Mouse (Mus musculus): ENCODE measurements around the gene Fam189b. TPM values are rescaled to one million over a fixed set of nuclear protein-coding genes. Genes with fewer than 3 reads are reported as not detected.

Gene Fam189b
- polyA plus RNA-seq (2012), result 0.60 and 0.84 TPM in 2 replicates

DNA sequence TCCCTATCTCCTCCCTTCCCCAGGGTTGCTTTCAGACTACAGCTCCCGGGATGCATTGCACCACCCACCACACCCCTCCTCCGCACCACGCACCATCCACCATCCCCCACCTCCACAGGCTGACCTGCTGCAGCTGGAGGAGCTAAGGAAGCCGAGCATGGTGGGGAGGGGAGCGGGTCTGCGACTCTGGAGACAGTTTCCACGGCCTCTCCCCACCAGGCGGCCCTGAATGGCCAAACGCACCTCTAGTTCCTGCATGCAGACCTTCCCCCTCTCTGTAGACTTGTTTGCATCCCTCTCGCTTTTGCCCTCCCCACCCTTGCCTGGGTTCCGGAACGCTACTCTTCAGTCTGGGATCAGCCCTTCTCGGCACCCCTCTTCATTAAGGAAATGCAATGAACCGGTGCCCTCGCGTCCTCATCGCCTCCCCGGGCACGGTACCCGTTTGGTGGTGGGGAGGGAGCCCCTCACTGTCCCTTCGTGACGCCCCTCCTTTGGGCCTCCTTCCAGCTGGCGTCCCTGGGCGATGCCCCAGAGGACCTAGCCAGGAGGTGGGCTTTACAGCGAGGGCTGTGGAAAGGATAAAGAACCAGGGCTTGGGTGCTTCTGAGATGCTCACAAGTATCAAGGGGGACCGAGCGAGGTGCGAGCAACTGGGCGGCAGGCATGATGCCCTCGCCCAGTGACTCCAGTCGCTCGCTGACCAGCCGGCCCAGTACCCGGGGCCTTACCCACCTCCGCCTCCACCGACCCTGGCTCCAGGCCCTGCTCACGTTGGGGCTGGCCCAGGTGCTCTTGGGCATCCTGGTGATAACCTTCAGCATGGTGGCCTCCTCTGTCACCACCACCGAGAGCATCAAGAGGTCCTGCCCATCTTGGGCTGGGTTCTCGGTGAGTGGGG lies at the start of gene Fam189b:
Gene Fam189b, plus strand, starts transcription at position 86 of the 901 bp plus-strand sequence.
- Histone ChIP-seq H3K36me3 (ENCODE audit: control insufficient read depth) (peaks cover 46% of the 10 kb centered on the region), H3K27me3 (ENCODE audit: control insufficient read depth) (peaks cover 2% of the 10 kb centered on the region; the same call in 1 of the 2 replicates), H3K9me3 (ENCODE audit: control insufficient read depth, low read length) (no peaks in the 10 kb centered on the region), H3K4me3 (replicated peaks) (peak within 1 kb of the TSS; percentile 65), H3K4me1 (ENCODE audit: control insufficient read depth) (peaks cover 49% of the 10 kb centered on the region)
- TF ChIP-seq TAL1 (IDR thresholded peaks at IDR 0.05; ENCODE audit: low read length), result no peak

DNA sequence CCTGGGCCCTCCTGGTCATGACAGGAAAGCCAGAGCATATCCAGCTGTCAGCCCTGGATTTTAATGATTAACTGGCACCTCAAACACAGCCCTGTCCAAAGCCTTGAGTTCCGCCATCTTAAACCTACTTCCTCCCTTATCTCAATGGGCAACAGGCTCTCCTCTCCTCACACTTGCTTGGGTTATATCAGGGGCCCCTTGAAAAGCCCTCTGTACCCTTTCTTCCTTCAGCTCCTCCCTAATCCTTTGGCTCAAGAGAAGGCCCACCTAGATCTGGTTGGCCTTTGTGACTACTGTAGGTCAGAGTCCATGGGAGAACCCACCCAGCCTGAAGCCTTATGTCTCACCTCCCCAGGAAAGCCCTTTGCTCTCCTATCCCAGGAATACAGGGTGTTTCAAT lies 49.2 kb upstream of the Fam189b start:
- peaks cover 28% of the 10 kb centered on the region for H3K36me3 ChIP-seq (ENCODE audit: control insufficient read depth)
- no peaks in the 10 kb centered on the region for H3K27me3 ChIP-seq (ENCODE audit: control insufficient read depth)
- no peak for TF ChIP-seq TAL1 (IDR thresholded peaks at IDR 0.05; ENCODE audit: low read length)
- TF ChIP-seq GATA1 (IDR thresholded peaks at IDR 0.05; ENCODE audit: low read length), result no peak; the same call in 1 of the 2 replicates
- H3K4me1 ChIP-seq (ENCODE audit: control insufficient read depth), result peaks cover 95% of the 10 kb centered on the region
- H3K9me3 ChIP-seq (ENCODE audit: control insufficient read depth, low read length), result no peaks in the 10 kb centered on the region
- peak overlapping the region; percentile 66 for H3K4me3 ChIP-seq (replicated peaks)

DNA sequence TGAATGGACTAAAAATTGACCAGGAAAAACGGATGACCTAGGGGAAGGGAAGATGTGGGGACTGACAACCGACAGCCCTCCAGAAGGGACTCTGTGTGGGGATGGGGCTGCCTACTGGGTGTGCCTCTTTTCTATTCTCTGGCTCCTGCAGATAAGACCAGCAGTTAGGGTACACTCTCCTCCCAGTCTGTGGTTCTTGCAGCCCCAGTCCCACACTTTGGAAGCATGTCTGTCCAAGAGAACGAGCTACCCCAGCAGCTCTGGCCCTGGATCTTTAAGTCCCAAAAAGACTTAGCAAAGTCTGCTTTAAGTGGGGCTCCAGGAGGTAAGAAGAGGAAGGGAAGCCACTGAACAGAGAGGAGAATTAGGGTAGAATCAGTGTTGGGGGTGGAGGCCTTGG lies 47.0 kb upstream of the Fam189b start, which contains the start of gene Pklr:
Gene Pklr, plus strand, starts transcription at position 185 of the 400 bp plus-strand sequence.
- TF ChIP-seq GATA1 (IDR thresholded peaks at IDR 0.05; ENCODE audit: low read length) (peak; percentile 25; the same call in 1 of the 2 replicates), TAL1 (IDR thresholded peaks at IDR 0.05; ENCODE audit: low read length) (0 out of 3 replicates have a peak, but pooled peaks have one; percentile 21)
- peak within 1 kb of the TSS; percentile 83 for H3K4me3 ChIP-seq (replicated peaks)
- peaks cover 95% of the 10 kb centered on the region for H3K4me1 ChIP-seq (ENCODE audit: control insufficient read depth)
- H3K9me3 ChIP-seq (ENCODE audit: control insufficient read depth, low read length), result peaks cover under 1% of the 10 kb centered on the region; the same call in 1 of the 2 replicates
- peaks cover 48% of the 10 kb centered on the region for H3K36me3 ChIP-seq (ENCODE audit: control insufficient read depth)
- H3K27me3 ChIP-seq (ENCODE audit: control insufficient read depth), result no peaks in the 10 kb centered on the region

DNA sequence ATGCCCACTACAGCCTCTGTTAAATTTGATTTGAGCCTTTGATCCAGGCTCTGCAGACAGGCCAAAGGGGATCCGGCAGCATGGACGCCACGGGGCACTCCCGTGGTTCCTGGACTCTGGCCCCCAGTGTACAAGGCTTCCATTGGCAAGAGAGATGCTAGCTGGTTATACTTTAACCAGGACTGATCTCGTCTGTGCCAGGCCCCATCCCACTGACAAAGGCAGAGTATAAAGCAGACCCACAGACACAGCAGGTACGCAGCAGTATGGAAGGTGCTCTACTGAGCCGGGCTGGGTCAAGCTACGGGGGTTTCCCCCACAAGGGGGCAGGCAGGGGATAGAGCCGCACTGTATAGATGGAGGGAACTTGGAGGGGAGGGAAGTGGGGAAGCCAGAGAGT lies 46.6 kb upstream of the Fam189b start:
- peaks cover 4% of the 10 kb centered on the region; the same call in 1 of the 2 replicates for H3K9me3 ChIP-seq (ENCODE audit: control insufficient read depth, low read length)
- H3K36me3 ChIP-seq (ENCODE audit: control insufficient read depth), result peaks cover 52% of the 10 kb centered on the region
- TF ChIP-seq TAL1 (IDR thresholded peaks at IDR 0.05; ENCODE audit: low read length) (no peak), GATA1 (IDR thresholded peaks at IDR 0.05; ENCODE audit: low read length) (no peak)
- peaks cover 96% of the 10 kb centered on the region for H3K4me1 ChIP-seq (ENCODE audit: control insufficient read depth)
- H3K4me3 ChIP-seq (replicated peaks), result peak overlapping the region; percentile 83
- no peaks in the 10 kb centered on the region for H3K27me3 ChIP-seq (ENCODE audit: control insufficient read depth)

DNA sequence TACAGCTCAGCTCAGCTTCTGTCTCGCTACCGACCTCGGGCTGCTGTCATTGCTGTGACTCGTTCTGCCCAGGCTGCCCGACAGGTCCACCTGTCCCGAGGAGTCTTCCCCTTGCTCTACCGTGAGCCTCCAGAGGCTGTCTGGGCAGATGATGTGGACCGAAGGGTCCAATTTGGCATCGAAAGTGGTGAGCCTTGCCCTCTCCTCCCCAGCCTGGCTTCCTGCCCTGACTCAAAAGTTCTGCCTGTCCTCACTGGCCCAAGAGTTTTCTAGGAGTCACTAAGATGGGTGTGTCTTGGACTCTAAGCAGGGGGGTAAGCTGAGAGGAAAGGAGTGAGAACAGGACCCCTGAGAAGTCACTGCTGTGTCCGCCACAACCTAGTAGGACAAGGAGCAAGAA lies 38.1 kb upstream of the Fam189b start:
- H3K4me3 ChIP-seq (replicated peaks), result no peak overlapping the region
- peaks cover 91% of the 10 kb centered on the region for H3K4me1 ChIP-seq (ENCODE audit: control insufficient read depth)
- TF ChIP-seq GATA1 (IDR thresholded peaks at IDR 0.05; ENCODE audit: low read length) (no peak), TAL1 (IDR thresholded peaks at IDR 0.05; ENCODE audit: low read length) (no peak)
- H3K9me3 ChIP-seq (ENCODE audit: control insufficient read depth, low read length), result peaks cover 8% of the 10 kb centered on the region; the same call in 1 of the 2 replicates
- H3K36me3 ChIP-seq (ENCODE audit: control insufficient read depth), result peaks cover 76% of the 10 kb centered on the region
- H3K27me3 ChIP-seq (ENCODE audit: control insufficient read depth), result peaks cover 8% of the 10 kb centered on the region

DNA sequence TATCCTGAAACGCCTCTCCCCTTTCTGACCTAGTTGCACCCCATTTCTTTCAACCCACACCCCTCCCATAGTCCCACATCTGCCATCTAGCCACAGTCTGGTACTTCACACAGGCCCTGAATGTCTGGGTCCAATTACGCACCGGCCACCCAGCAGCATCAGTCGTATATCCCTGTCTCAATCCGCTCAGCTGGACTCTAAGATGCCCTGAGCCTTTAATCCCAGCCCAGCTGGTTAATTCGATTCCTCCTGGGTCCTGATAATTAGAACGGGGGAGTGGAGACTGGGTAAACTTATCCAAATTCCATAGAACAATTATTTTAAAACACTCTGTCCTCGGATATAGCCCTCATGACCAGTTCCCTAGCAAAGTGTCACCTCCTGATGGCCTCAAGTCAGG lies 37.4 kb upstream of the Fam189b start:
- peaks cover 9% of the 10 kb centered on the region for H3K9me3 ChIP-seq (ENCODE audit: control insufficient read depth, low read length)
- peaks cover 15% of the 10 kb centered on the region for H3K27me3 ChIP-seq (ENCODE audit: control insufficient read depth)
- H3K36me3 ChIP-seq (ENCODE audit: control insufficient read depth), result peaks cover 68% of the 10 kb centered on the region
- H3K4me1 ChIP-seq (ENCODE audit: control insufficient read depth), result peaks cover 91% of the 10 kb centered on the region
- H3K4me3 ChIP-seq (replicated peaks), result no peak overlapping the region
- TF ChIP-seq TAL1 (IDR thresholded peaks at IDR 0.05; ENCODE audit: low read length) (no peak), GATA1 (IDR thresholded peaks at IDR 0.05; ENCODE audit: low read length) (no peak)

DNA sequence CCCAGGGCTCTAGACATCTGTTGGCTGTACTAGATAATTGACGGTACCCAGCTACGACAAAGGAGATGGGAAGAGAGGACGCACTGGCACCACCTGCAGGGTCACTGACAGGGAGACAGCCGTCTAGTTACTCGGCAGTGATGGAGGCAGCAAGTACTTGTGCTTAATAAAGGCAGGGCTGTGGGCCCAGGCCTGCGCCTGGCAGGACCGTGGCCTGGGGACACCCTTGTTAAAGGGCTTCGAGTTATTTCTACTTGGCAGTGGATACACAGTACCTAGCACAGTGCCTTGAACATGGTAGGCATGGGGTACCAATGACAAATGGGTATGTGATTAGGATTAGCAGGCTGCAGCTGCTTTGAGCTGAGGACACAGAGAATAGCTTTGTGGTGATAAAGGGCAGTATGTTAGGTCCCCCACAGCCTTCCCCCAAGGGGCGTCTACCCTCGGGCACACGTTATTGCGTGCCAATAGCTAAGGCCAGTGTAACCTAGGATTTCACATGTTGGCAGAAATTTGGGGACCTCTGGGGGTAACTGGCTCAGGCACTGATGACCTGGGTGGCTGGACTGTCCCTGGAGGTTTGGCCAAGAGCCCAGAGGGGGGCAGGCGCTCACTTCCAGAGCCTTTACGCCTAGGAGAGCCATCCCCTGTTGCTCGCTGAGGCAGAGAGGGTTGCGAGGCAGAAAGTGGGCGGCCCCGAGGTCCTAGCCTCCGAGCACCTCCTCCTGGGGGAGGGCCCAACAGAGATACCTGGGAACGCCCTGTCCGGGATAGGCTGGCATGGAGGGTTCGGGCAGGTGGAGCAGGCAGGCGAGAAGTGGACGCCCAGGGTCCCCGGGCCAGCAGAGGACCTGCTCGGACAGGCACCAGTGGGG lies 35.6 kb upstream of the Fam189b start:
- Histone ChIP-seq H3K9me3 (ENCODE audit: control insufficient read depth, low read length) (peaks cover 2% of the 10 kb centered on the region), H3K4me1 (ENCODE audit: control insufficient read depth) (peaks cover 89% of the 10 kb centered on the region), H3K27me3 (ENCODE audit: control insufficient read depth) (peaks cover 21% of the 10 kb centered on the region), H3K4me3 (replicated peaks) (peak overlapping the region; percentile 63), H3K36me3 (ENCODE audit: control insufficient read depth) (peaks cover 50% of the 10 kb centered on the region)
- TF ChIP-seq TAL1 (IDR thresholded peaks at IDR 0.05; ENCODE audit: low read length), result no peak
- no peak for TF ChIP-seq GATA1 (IDR thresholded peaks at IDR 0.05; ENCODE audit: low read length)

DNA sequence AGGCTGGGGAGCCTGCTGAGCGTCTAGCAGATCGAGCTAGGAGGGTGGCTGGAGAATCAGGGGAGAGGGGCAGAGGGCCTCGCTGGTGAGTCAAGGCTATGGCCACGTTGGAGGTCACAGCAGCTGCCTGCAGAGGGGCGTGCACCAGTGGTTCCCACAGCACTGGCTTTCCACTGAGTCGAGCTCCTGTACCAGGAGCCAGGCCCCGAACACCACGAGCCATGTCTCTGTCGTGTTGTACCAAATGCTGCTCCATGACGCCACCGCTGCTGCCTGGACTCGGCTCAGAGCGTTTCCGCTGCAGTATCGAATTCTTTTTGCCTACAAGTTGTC lies 35.0 kb upstream of the Fam189b start:
- Histone ChIP-seq H3K4me3 (replicated peaks) (peak overlapping the region; percentile 63), H3K9me3 (ENCODE audit: control insufficient read depth, low read length) (peaks cover 2% of the 10 kb centered on the region; the same call in 1 of the 2 replicates), H3K27me3 (ENCODE audit: control insufficient read depth) (peaks cover 27% of the 10 kb centered on the region), H3K4me1 (ENCODE audit: control insufficient read depth) (peaks cover 89% of the 10 kb centered on the region), H3K36me3 (ENCODE audit: control insufficient read depth) (peaks cover 44% of the 10 kb centered on the region)
- TF ChIP-seq TAL1 (IDR thresholded peaks at IDR 0.05; ENCODE audit: low read length) (no peak), GATA1 (IDR thresholded peaks at IDR 0.05; ENCODE audit: low read length) (no peak)

Data from erythroblast, embryonic 14.5 days (primary cell).